Mouse (Mus musculus) myocyte (in vitro differentiated cells): Measurements from ENCODE around the gene Gm28042. TPM values are rescaled to one million over a fixed set of nuclear protein-coding genes. Genes with fewer than 3 reads are reported as not detected.

Experiments used
- H3K27me3 ChIP-seq: one replicate; pipeline ENCODE4 v1.6.1; 2011; ENCODE audit not compliant: control insufficient read depth, insufficient read depth, insufficient read length
- H3K36me3 ChIP-seq: one replicate; pipeline ENCODE4 v1.6.1; 2011; ENCODE audit not compliant: control insufficient read depth, insufficient read depth
- H3K4me2 ChIP-seq: one replicate; pipeline ENCODE4 v1.6.1; 2011; ENCODE audit warnings: low read depth, control low read depth
- H3K4me3 ChIP-seq: one replicate; pipeline ENCODE4 v1.5.1; 2011; ENCODE audit warnings: mild to moderate bottlenecking, control low read depth, moderate library complexity
- H3K79me2 ChIP-seq: one replicate; pipeline ENCODE4 v1.6.1; 2011; ENCODE audit not compliant: control insufficient read depth, insufficient read depth
- H3ac ChIP-seq: one replicate; pipeline ENCODE4 v1.6.1; 2011; ENCODE audit not compliant: control insufficient read depth, insufficient read length
- CEBPB ChIP-seq: IDR thresholded peaks from 2 replicates; pipeline ENCODE4 v1.6.1; 2011; ENCODE audit warnings: mild to moderate bottlenecking, moderate library complexity; ENCODE audit not compliant: poor library complexity, insufficient read depth, severe bottlenecking
- E2F4 ChIP-seq: IDR thresholded peaks from one replicate; pipeline ENCODE4 v1.6.1; 2011; ENCODE audit warnings: mild to moderate bottlenecking, control low read depth, moderate library complexity; ENCODE audit not compliant: insufficient read depth
- MAX ChIP-seq: IDR thresholded peaks from one replicate; pipeline ENCODE4 v1.6.1; 2011; ENCODE audit warnings: low read depth, mild to moderate bottlenecking, control low read depth
- MYOD1 ChIP-seq, 3 experiments: IDR thresholded peaks; one replicate each; pipeline ENCODE4 v1.6.1; 2011; ENCODE audit warnings: control low read depth in 2 of 3, low read depth in 2 of 3, mild to moderate bottlenecking in 2 of 3, moderate library complexity in 1 of 3; ENCODE audit not compliant: insufficient read length in 2 of 3, control insufficient read depth in 1 of 3
- MYOG ChIP-seq, 3 experiments: IDR thresholded peaks; one replicate each; pipeline ENCODE4 v1.6.1; 2011; ENCODE audit warnings: control low read depth in 2 of 3, low read depth in 2 of 3, mild to moderate bottlenecking in 2 of 3; ENCODE audit not compliant: insufficient read length in 2 of 3, control insufficient read depth in 1 of 3, insufficient read depth in 1 of 3
- POLR2A ChIP-seq: IDR thresholded peaks from one replicate; pipeline ENCODE4 v1.6.1; 2011; ENCODE audit warnings: low read depth, mild to moderate bottlenecking, control low read depth, moderate library complexity; ENCODE audit not compliant: insufficient read length
- POLR2AphosphoS2 ChIP-seq: IDR thresholded peaks from one replicate; pipeline ENCODE4 v1.6.1; 2011; ENCODE audit warnings: low read depth, control low read depth; ENCODE audit not compliant: insufficient read length
- REST ChIP-seq: IDR thresholded peaks from one replicate; pipeline ENCODE4 v1.6.1; 2011; ENCODE audit warnings: mild to moderate bottlenecking, control low read depth, moderate library complexity; ENCODE audit not compliant: insufficient read depth, insufficient read length
- SRF ChIP-seq: IDR thresholded peaks from one replicate; pipeline ENCODE4 v1.6.1; 2011; ENCODE audit warnings: low read depth; ENCODE audit not compliant: control insufficient read depth, insufficient read length
- TCF12 ChIP-seq: IDR thresholded peaks from one replicate; pipeline ENCODE4 v1.6.1; 2011; ENCODE audit warnings: mild to moderate bottlenecking, control low read depth; ENCODE audit not compliant: poor library complexity, insufficient read depth, severe bottlenecking
- TCF3 ChIP-seq: IDR thresholded peaks from one replicate; pipeline ENCODE4 v1.6.1; 2011; ENCODE audit warnings: low read depth, control low read depth; ENCODE audit not compliant: insufficient read length
- USF1 ChIP-seq: IDR thresholded peaks from one replicate; pipeline ENCODE4 v1.6.1; 2011; ENCODE audit warnings: low read depth, mild to moderate bottlenecking, control low read depth, moderate library complexity
- polyA plus RNA-seq: library from polyadenylated mRNA; unstranded; fragments of >200 nt; fragmentation: generic; extraction: Trizol; gene quantifications from one replicate; pipeline ENCODE4 v1.2.1, GENCODE M21; 2012; ENCODE audit warnings: missing spikeins

Gm28042 gene
- polyA plus RNA-seq, 1 experiment = 1.1 TPM

GRCm38 (mm10) chr2:119986369-119986768, 40.9 kb upstream of the Gm28042 start:
- no peaks in the 10 kb centered on the region for H3K36me3 ChIP-seq
- no peaks in the 10 kb centered on the region for H3K79me2 ChIP-seq
- H3K4me2 ChIP-seq = no peak overlapping the region
- TF ChIP-seq USF1 (no peak), MYOD1 (IDR thresholded peaks at IDR 0.05; ENCODE audit: control insufficient read depth in 1 of 3, insufficient read length in 2 of 3, low read depth in 2 of 3) (no peak), CEBPB (no peak), MYOG (IDR thresholded peaks at IDR 0.05; ENCODE audit: control insufficient read depth in 1 of 3, insufficient read depth in 1 of 3, insufficient read length in 2 of 3, low read depth in 2 of 3) (no peak), TCF3 (no peak), REST (no peak), POLR2AphosphoS2 (no peak), MAX (no peak), POLR2A (no peak), TCF12 (no peak), E2F4 (no peak), SRF (no peak)
- H3K27me3 ChIP-seq = no peaks in the 10 kb centered on the region
- no peak overlapping the region for H3ac ChIP-seq
- H3K4me3 ChIP-seq = no peak overlapping the region

DNA sequence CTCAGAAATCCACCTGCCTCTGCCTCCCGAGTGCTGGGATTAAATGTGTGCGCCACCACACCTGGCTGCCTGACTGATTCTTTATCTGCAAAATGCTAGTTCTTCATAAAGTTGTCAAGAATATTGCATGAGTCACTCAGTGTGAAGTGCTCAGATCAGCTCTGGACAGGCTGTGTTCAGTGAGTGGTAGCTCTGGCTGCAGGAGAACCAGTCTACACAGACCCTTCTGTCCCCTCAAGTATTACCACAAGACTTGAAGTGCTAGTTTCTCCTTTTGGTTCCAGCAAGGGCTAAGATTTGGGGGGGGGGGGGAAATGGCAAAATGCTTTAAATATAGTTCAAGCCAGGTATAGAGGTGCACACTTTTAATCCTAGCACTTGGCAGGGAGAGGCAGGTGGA, 39.9 kb upstream of the Gm28042 start:
- H3K36me3 ChIP-seq = peaks cover 3% of the 10 kb centered on the region
- no peaks in the 10 kb centered on the region for H3K79me2 ChIP-seq
- H3K27me3 ChIP-seq = no peaks in the 10 kb centered on the region
- TF ChIP-seq MAX (no peak), E2F4 (no peak), TCF3 (no peak), CEBPB (no peak)
- no peak overlapping the region for H3K4me3 ChIP-seq
- no peak overlapping the region for H3K4me2 ChIP-seq
- no peak overlapping the region for H3ac ChIP-seq

GRCm38 (mm10) chr2:119988952-119989351, 38.3 kb upstream of the Gm28042 start:
- no peak overlapping the region for H3K4me3 ChIP-seq
- H3K36me3 ChIP-seq = peaks cover 3% of the 10 kb centered on the region
- H3K27me3 ChIP-seq = no peaks in the 10 kb centered on the region
- H3K4me2 ChIP-seq = no peak overlapping the region
- TF ChIP-seq MYOD1 (IDR thresholded peaks at IDR 0.05; ENCODE audit: control insufficient read depth in 1 of 3, insufficient read length in 2 of 3, low read depth in 2 of 3) (no peak), POLR2AphosphoS2 (no peak), MAX (no peak), TCF12 (no peak), USF1 (no peak), CEBPB (no peak), E2F4 (no peak), MYOG (IDR thresholded peaks at IDR 0.05; ENCODE audit: control insufficient read depth in 1 of 3, insufficient read depth in 1 of 3, insufficient read length in 2 of 3, low read depth in 2 of 3) (no peak), POLR2A (no peak), SRF (no peak), REST (no peak), TCF3 (no peak)
- no peaks in the 10 kb centered on the region for H3K79me2 ChIP-seq
- H3ac ChIP-seq = no peak overlapping the region

- Histone ChIP-seq H3K79me2 (no peaks in the 10 kb centered on the region), H3K4me3 (no peak overlapping the region)
- TF ChIP-seq CEBPB (no peak), TCF12 (no peak), E2F4 (no peak), POLR2A (no peak), POLR2AphosphoS2 (no peak), SRF (no peak), USF1 (no peak), REST (no peak), TCF3 (no peak), MAX (no peak), MYOG (IDR thresholded peaks at IDR 0.05; ENCODE audit: control insufficient read depth in 1 of 3, insufficient read depth in 1 of 3, insufficient read length in 2 of 3, low read depth in 2 of 3) (no peak)
Measured at GRCm38 (mm10) chr2:119990881-119991280, 36.4 kb upstream of the Gm28042 start.

GRCm38 (mm10) chr2:119992349-119992748, 34.9 kb upstream of the Gm28042 start:
- TF ChIP-seq CEBPB (no peak), E2F4 (no peak), MYOG (IDR thresholded peaks at IDR 0.05; ENCODE audit: control insufficient read depth in 1 of 3, insufficient read depth in 1 of 3, insufficient read length in 2 of 3, low read depth in 2 of 3) (peak in 1 of 3 experiments; percentile 26), MYOD1 (IDR thresholded peaks at IDR 0.05; ENCODE audit: control insufficient read depth in 1 of 3, insufficient read length in 2 of 3, low read depth in 2 of 3) (peak; percentile 30 to 76 (median 38))
- H3K79me2 ChIP-seq = no peaks in the 10 kb centered on the region
- H3K4me3 ChIP-seq = no peak overlapping the region
- H3K36me3 ChIP-seq = peaks cover 3% of the 10 kb centered on the region
- H3K4me2 ChIP-seq = no peak overlapping the region
- H3K27me3 ChIP-seq = no peaks in the 10 kb centered on the region
- H3ac ChIP-seq = no peak overlapping the region

More at GRCm38 (mm10) chr2:119990881-119991280, 36.4 kb upstream of the Gm28042 start:
- Histone ChIP-seq H3K27me3 (no peaks in the 10 kb centered on the region), H3ac (no peak overlapping the region), H3K36me3 (peaks cover 3% of the 10 kb centered on the region), H3K4me2 (no peak overlapping the region)
